Mouse (Mus musculus): ENCODE measurements around the gene Hoxb7.

- no peak for TF ChIP-seq MAFK (IDR thresholded peaks at IDR 0.05; ENCODE audit: insufficient read depth, low read depth, low read length)
- TF ChIP-seq ZC3H11A (IDR thresholded peaks at IDR 0.05; ENCODE audit: borderline replicate concordance, low read depth, low read length), result no peak
- TF ChIP-seq ZNF384 (IDR thresholded peaks at IDR 0.05; ENCODE audit: low read depth, low read length), result no peak
- TF ChIP-seq HCFC1 (IDR thresholded peaks at IDR 0.05; ENCODE audit: borderline replicate concordance, insufficient read depth, low read length), result no peak
- no peak for TF ChIP-seq CHD2 (IDR thresholded peaks at IDR 0.05; ENCODE audit: low read depth, low read length)
Observed at GRCm38 (mm10) chr11:96328605-96329004, 42.2 kb downstream of the Hoxb7 start.
